Mouse (Mus musculus): ENCODE results near the gene Sec61a2. TPM values are rescaled to one million over a fixed set of nuclear protein-coding genes. Genes with fewer than 3 reads are reported as not detected.

Sec61a2 gene
- polyA plus RNA-seq, 1 experiment from 2014 or later = 54.6 TPM

DNA sequence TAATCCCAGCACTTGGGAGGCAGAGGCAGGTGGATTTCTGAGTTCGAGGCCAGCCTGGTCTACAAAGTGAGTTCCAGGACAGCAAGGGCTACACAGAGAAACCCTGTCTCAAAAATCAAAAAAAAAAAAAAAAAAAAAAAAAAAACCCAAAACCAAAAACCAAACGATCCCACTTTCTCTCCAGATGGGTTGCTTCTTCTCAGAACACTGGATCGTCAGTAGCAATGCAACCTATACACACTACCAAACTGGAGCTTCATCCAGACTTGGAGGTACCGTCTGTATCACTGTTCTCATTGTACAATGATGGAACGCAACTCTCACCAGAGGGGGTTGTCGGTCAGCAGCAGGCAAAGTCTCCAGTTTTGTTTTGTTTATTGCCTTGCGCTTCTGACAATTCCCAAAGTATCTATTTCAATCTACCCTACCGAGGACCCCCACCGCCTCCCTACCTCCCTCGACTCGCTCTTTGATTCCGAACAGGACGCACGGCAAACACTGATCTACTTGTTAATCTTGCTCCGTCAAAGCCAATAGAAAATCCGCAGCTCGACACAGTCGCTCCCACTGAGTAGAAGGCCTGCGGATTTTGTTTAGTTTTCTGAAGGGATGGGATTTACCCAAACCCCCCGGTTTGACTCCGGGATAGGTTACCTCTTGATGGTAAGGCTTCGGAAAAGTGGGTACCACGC is 50.9 kb downstream of the Sec61a2 start:
- ChIA-PET CTCF (interaction anchor here (0.8 kb wide), 1 partner anchor 11 kb away, joined by 3 read pairs; no protein-coding TSS in a partner anchor), POLR2A (no interaction called here)
- DNase-seq (ENCODE audit: low read depth, low spot score) (no peak), ATAC-seq (peak; percentile 26)
- in situ Hi-C loops (cut with MboI; ENCODE audit: low pct_unique_long_range_greater_than_20kb) = no loop called here
- TF ChIP-seq CTCF (IDR thresholded peaks at IDR 0.05) = no peak
- no peaks in the 10 kb centered on the region for H3K27me3 ChIP-seq

DNA sequence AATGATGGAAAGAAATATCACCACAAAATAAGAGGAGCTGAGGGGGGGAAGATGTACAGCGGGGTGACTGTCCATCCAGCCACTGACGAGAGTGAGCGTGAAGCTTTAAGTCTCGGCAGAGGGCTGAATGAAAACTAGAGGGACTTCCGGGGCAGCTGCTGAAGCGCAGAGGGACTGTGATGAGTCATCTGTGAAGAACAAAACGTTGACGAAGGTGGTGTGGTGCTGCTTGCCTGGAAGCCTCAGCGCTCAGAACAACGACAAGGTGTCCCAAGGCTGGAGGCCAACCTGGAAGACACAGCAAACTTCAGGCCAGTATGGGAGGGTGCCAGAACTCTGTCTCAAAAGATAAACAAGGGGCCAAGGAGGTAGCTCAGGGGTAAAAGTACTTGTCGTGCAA is 54.4 kb downstream of the Sec61a2 start:
- in situ Hi-C loops (cut with MboI; ENCODE audit: low pct_unique_long_range_greater_than_20kb) = no loop called here
- no peak for DNase-seq (ENCODE audit: low read depth, low spot score)
- POLR2A ChIA-PET = no interaction called here

DNA sequence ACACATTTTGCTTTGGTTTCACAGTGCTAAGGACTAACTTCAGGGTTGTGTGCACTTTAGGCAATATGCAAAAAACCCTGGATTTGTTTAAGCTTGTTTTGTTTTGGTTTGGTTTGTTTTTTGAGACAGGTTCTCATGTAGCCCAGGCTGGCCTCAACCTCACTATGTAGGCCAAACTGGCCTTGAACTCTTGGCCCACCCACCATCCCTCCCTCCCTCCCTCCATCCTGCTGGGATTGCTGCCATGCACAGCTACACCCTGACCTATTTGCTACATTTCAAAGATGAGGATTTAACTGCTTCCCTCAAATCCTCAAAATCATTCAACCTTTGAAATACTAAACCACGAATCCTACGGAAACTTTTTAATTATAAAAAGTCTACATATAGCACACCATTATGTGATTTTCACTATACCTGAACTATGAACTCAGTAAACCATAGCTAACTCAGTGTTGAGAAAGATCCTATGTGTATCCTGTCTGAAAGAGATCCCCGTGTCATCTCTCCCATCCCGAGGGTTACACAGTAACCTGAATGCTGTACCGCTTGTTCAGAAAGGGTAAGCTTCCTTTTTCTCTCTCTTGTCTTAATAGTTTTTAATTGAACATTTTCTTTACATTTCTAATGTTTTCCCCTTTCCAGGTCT is 69.8 kb downstream of the Sec61a2 start:
- in situ Hi-C loops (cut with MboI; ENCODE audit: low pct_unique_long_range_greater_than_20kb) = no loop called here
- no peaks in the 10 kb centered on the region for H3K27me3 ChIP-seq
- ATAC-seq (no peak), DNase-seq (ENCODE audit: low read depth, low spot score) (no peak)
- ChIA-PET CTCF (interaction anchor here (0.9 to 1.5 kb wide), 4 partner anchors 11 to 29 kb away, joined by 3 to 6 read pairs (median 4); no protein-coding TSS in a partner anchor), POLR2A (no interaction called here)
- TF ChIP-seq CTCF (IDR thresholded peaks at IDR 0.05) = no peak

More for the DNA sequence above, 54.4 kb downstream of the Sec61a2 start:
- TF ChIP-seq CTCF (IDR thresholded peaks at IDR 0.05) = no peak
- no peaks in the 10 kb centered on the region for H3K27me3 ChIP-seq
- ATAC-seq = no peak
- CTCF ChIA-PET = no interaction called here

DNA sequence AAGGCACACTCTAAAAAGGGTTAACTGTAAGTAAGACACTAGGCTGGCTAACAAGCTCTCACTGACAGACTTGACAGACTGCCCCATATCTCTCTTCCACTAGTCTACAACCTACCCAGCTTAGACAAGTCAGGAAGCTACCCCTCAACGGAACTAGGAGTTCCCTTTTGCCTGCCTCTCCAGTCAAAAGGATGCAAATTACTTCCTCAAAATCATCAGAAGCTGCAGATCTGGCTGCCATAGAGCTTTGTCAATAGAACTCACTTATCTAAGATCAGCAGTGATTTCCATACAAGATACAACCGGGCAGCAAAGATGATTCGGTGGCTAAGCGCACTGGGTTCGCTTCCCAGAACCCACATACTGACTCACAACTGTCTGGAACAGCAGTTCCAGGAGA is 70.5 kb downstream of the Sec61a2 start:
- CTCF ChIA-PET = interaction anchor here (1.1 to 1.5 kb wide), 3 partner anchors 13 to 28 kb away, joined by 4 to 6 read pairs (median 4); no protein-coding TSS in a partner anchor
- H3K27me3 ChIP-seq = no peaks in the 10 kb centered on the region
- in situ Hi-C loops (cut with MboI; ENCODE audit: low pct_unique_long_range_greater_than_20kb) = loop anchor here (25.0 kb wide), 1 partner anchor 912 kb away; the partner anchor contains the start of gene Phyh
- POLR2A ChIA-PET = no interaction called here
- DNase-seq (ENCODE audit: low read depth, low spot score) (no peak), ATAC-seq (no peak)
- TF ChIP-seq CTCF (IDR thresholded peaks at IDR 0.05) = no peak

DNA sequence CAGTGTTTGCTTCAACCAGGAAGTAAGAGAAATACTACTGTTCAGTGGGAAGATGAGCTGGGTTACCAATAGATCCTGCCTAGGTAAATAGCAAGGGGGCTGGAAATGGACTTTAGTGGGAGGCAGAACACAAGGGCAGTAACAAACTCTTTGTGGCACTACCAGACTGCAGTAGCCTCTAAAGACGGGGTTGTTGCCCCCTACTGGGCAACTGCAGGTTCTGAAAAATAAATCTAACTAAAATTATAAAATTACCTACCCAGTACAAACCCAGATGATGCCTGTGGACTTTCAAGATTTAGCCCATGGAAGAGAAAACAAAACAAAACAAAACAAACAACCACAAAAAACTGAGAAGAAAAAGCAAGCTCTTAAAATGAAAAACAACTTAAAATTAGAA is 71.0 kb downstream of the Sec61a2 start:
- no peak for ATAC-seq
- ChIA-PET CTCF (interaction anchor here (1.1 to 1.5 kb wide), 3 partner anchors 12 to 28 kb away, joined by 4 to 6 read pairs (median 4); no protein-coding TSS in a partner anchor), POLR2A (no interaction called here)
- in situ Hi-C loops (cut with MboI; ENCODE audit: low pct_unique_long_range_greater_than_20kb) = loop anchor here (25.0 kb wide), 1 partner anchor 912 kb away; the partner anchor contains the start of gene Phyh
- no peak for DNase-seq (ENCODE audit: low read depth, low spot score)
- no peaks in the 10 kb centered on the region for H3K27me3 ChIP-seq
- peak; percentile 62 for TF ChIP-seq CTCF (IDR thresholded peaks at IDR 0.05)

DNA sequence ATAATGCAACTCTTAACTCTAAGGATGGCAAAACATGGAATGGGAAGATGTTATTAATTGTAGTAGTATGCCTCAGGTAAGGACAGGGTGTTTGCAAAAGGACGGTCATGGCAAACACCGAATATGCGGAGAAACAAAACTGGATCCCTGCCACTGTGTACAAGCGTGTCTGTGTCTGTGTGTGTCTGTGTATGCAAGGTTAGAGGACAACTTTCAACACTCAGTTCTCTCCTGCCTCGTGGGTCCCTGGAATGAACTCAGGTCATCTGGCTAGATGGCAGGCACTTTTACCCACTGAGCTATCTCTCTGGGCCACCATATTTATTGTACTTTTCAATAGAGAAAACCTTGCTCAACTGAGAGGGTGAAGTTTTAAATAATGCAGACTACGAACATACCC is 72.8 kb downstream of the Sec61a2 start:
- TF ChIP-seq CTCF (IDR thresholded peaks at IDR 0.05) = no peak
- H3K27me3 ChIP-seq = no peaks in the 10 kb centered on the region
- in situ Hi-C loops (cut with MboI; ENCODE audit: low pct_unique_long_range_greater_than_20kb) = loop anchor here (25.0 kb wide), 1 partner anchor 910 kb away; the partner anchor contains the start of gene Phyh
- no peak for ATAC-seq
- POLR2A ChIA-PET = no interaction called here
- CTCF ChIA-PET = no interaction called here
- no peak for DNase-seq (ENCODE audit: low read depth, low spot score)

DNA sequence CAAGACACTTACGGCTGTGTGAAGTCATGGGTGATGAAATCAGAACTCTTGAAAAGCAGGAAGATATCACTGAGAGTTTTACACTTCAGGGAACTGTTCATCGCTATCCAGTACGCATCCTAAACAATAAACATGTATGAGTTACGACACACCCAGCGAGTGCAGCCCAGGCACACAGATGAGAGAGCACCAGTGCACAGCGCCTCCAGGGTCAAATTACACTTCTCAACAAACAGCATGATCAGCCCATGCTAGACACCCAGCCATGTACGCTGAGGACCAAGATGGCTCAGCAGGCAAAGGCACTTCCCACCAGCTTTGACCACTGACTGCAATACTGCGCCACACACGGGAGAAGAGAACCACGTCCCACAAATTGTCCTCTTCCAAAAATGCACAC is 74.0 kb downstream of the Sec61a2 start:
- POLR2A ChIA-PET = no interaction called here

More for the DNA sequence above, 74.0 kb downstream of the Sec61a2 start:
- ATAC-seq (no peak), DNase-seq (ENCODE audit: low read depth, low spot score) (no peak)
- no peaks in the 10 kb centered on the region for H3K27me3 ChIP-seq
- CTCF ChIA-PET = interaction anchor here (1.2 to 2.2 kb wide), 3 partner anchors 9 to 12 kb away, joined by 3 to 5 read pairs (median 3); no protein-coding TSS in a partner anchor
- in situ Hi-C loops (cut with MboI; ENCODE audit: low pct_unique_long_range_greater_than_20kb) = loop anchor here (25.0 kb wide), 1 partner anchor 909 kb away; the partner anchor contains the start of gene Phyh
- TF ChIP-seq CTCF (IDR thresholded peaks at IDR 0.05) = no peak

Other genes with a start within 250 kb of the Sec61a2 start
- gene Camk1d, start 180.9 kb downstream of the Sec61a2 start, polyA plus RNA-seq (2021) = 2.0 TPM
- 67.3 TPM for gene Nudt5, start 50.4 kb downstream of the Sec61a2 start, polyA plus RNA-seq (2021)
- 140 TPM for gene Cdc123, start 50.3 kb downstream of the Sec61a2 start, polyA plus RNA-seq (2021)
- gene Gm13199, start 32.5 kb downstream of the Sec61a2 start, polyA plus RNA-seq (2021) = 1.0 TPM
- gene Dhtkd1, start 47.4 kb upstream of the Sec61a2 start, polyA plus RNA-seq (2021) = 1.0 TPM
- 22.9 TPM for gene Upf2, start 56.0 kb upstream of the Sec61a2 start, polyA plus RNA-seq (2021)
- gene Proser2, start 234.8 kb upstream of the Sec61a2 start, polyA plus RNA-seq (2021) = 45.6 TPM

Measured in Patski (cell line).